In the genomic region with DNA sequence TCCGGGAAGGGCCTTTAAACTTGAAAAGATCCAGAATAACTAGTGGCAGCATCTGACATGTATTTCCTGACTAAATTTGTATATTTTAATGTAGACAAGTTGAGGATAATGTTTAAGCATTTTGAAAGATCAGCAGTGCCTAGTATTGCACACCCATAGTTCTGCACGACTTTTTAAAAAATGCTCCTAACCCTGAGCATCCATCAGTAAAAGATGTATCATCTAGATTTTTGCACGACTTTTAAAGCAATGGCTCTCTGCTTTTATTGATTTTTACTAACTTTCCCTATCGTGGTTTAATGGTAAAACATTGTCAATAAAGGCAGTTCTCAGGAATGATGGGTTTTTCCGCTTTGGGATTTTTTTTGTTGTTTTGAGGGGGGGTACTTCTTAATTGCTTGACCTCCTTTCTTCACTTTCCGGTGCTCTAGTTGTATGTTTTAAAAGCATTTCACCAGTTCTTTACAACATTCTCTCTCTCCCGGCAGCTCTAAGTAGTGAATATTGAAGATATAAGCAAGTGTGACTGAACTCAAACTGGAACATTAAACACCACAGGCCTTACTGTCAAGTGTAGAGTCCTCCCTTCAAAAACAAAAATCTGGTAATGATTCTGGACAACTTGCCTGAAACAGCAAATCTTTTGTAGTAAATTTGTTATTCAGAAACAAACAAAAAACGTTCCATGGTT, we compare ENCODE assay signal across 9 mouse cellular contexts. TPM values are rescaled to one million over a fixed set of nuclear protein-coding genes. Genes with fewer than 3 reads are reported as not detected.
DNase-seq lines count a peak whose midpoint lies in the region; ATAC-seq and TF ChIP-seq lines count a peak whose summit lies in the region.
"Had no signal": no experiment of that assay in that cellular context is flagged by ENCODE, and none has a peak within 500 bp of the region (broad histone marks: within the 10 kb centered on the region; RNA-seq: fewer than 3 reads in every experiment).

No protein-coding gene starts in this region.

- peaks cover 14% of the 10 kb centered on the region; the same call in 1 of the 2 replicates for H3K36me3 ChIP-seq in embryonic facial prominence, embryonic 12.5 days
- no peaks in the 10 kb centered on the region for H3K36me3 ChIP-seq in intestine, embryonic 15.5 days
- H3K36me3 ChIP-seq in neural tube, embryonic 12.5 days: peaks cover 4% of the 10 kb centered on the region; the same call in 1 of the 2 replicates

- peak overlapping the region; percentile 49 for H3K9ac ChIP-seq in embryonic facial prominence, embryonic 12.5 days
- no peak overlapping the region for H3K9ac ChIP-seq in intestine, embryonic 15.5 days
- H3K9ac ChIP-seq in neural tube, embryonic 12.5 days: 0 out of 2 replicates have a peak overlapping the region, but pooled peaks have one; percentile 45

- H3K27ac ChIP-seq in layer of hippocampus, adult 2 months: peak overlapping the region; percentile 86
- H3K27ac ChIP-seq in embryonic facial prominence, embryonic 12.5 days: peak overlapping the region; percentile 92
- H3K27ac ChIP-seq in intestine, embryonic 15.5 days: peak overlapping the region; percentile 94
- peak overlapping the region; percentile 66 for H3K27ac ChIP-seq in neural tube, embryonic 12.5 days

- ATAC-seq in embryonic facial prominence, embryonic 12.5 days (ENCODE audit: insufficient number of reproducible peaks, insufficient read depth, low FRiP score, low TSS enrichment): no peak
- no peak for ATAC-seq in intestine, embryonic 15.5 days
- no peak for ATAC-seq in neural tube, embryonic 12.5 days (ENCODE audit: low FRiP score, low read depth)

- 21% methylated on average over 8 of the region's 8 CpGs for WGBS in embryonic facial prominence, embryonic 12.5 days
- WGBS in intestine, embryonic 15.5 days: 25% methylated on average over 8 of the region's 8 CpGs
- 20% methylated on average over 8 of the region's 8 CpGs for WGBS in neural tube, embryonic 12.5 days

- H3K4me1 ChIP-seq in embryonic facial prominence, embryonic 12.5 days: no peaks in the 10 kb centered on the region
- H3K4me1 ChIP-seq in intestine, embryonic 15.5 days (replicated peaks): 0 out of 2 replicates have a peak, but pooled peaks cover 3% of the 10 kb centered on the region
- no peaks in the 10 kb centered on the region for H3K4me1 ChIP-seq in neural tube, embryonic 12.5 days

- no peaks in the 10 kb centered on the region for H3K9me3 ChIP-seq in embryonic facial prominence, embryonic 12.5 days
- H3K9me3 ChIP-seq in intestine, embryonic 15.5 days: no peaks in the 10 kb centered on the region
- no peaks in the 10 kb centered on the region for H3K9me3 ChIP-seq in neural tube, embryonic 12.5 days

- H3K4me2 ChIP-seq in embryonic facial prominence, embryonic 12.5 days (replicated peaks): peak overlapping the region; percentile 57
- peak overlapping the region; percentile 57 for H3K4me2 ChIP-seq in intestine, embryonic 15.5 days (replicated peaks)
- H3K4me2 ChIP-seq in neural tube, embryonic 12.5 days (replicated peaks): peak overlapping the region; percentile 62

- peak overlapping the region; percentile 56 for H3K4me3 ChIP-seq in layer of hippocampus, adult 2 months
- peak overlapping the region; percentile 38 for H3K4me3 ChIP-seq in embryonic facial prominence, embryonic 12.5 days
- peak overlapping the region; percentile 36 for H3K4me3 ChIP-seq in intestine, embryonic 15.5 days (replicated peaks)
- H3K4me3 ChIP-seq in neural tube, embryonic 12.5 days: peak overlapping the region; percentile 36

- intact Hi-C loops in left cerebral cortex, postnatal 36 days (cut with DNase I): loop anchor here (5.0 kb wide), 1 partner anchor 50 kb away; no protein-coding TSS in a partner anchor

- TF ChIP-seq CTCF in layer of hippocampus, adult 2 months (conservative IDR thresholded peaks at IDR 0.05): no peak

- no peak for DNase-seq in layer of hippocampus, adult 2 months (ENCODE audit: low spot score in 2 of 2)
- DNase-seq in layer of hippocampus, adult 8-10 months (ENCODE audit: low spot score in 2 of 2): no peak
- no peak for DNase-seq in left cerebral cortex, postnatal 36 days (ENCODE audit: low spot score in 2 of 2)
- no peak for DNase-seq in layer of hippocampus, adult 11-12 months (ENCODE audit: low spot score)
- no peak for DNase-seq in spleen, postnatal 36 days (ENCODE audit: low spot score in 2 of 2)

- H3K27me3 ChIP-seq in embryonic facial prominence, embryonic 12.5 days: no peaks in the 10 kb centered on the region
- no peaks in the 10 kb centered on the region for H3K27me3 ChIP-seq in intestine, embryonic 15.5 days (replicated peaks)
- no peaks in the 10 kb centered on the region for H3K27me3 ChIP-seq in neural tube, embryonic 12.5 days (replicated peaks)

RNA-seq across cellular contexts. Expression of gene Zcchc13, which starts 12.8 kb away (rescaled TPM):
- total RNA-seq in layer of hippocampus, adult 2 months (2021): not detected
- not detected for total RNA-seq in layer of hippocampus, adult 8-10 months (2022)
- not detected in 2 replicates for polyA plus RNA-seq in embryonic facial prominence, embryonic 12.5 days (2016; fragmentation: Nextera tagmentation; extraction: Ambion mirVana)
- polyA plus RNA-seq in intestine, embryonic 15.5 days (2015; fragmentation: Nextera tagmentation; extraction: Ambion mirVana): not detected in 2 replicates
- not detected in 2 replicates for polyA plus RNA-seq in neural tube, embryonic 12.5 days (2016; fragmentation: Nextera tagmentation; extraction: Ambion mirVana)
- total RNA-seq in left cerebral cortex, postnatal 36 days (2021): not detected
- polyA plus RNA-seq: activated CD4-positive, CD25-positive, alpha-beta regulatory T cell, adult 4 months had no signal
